Mouse (Mus musculus) lung, embryonic 14.5 days (tissue): ENCODE data around the gene Cbfa2t2. TPM values are rescaled to one million over a fixed set of nuclear protein-coding genes. Genes with fewer than 3 reads are reported as not detected.
A peak's percentile ranks its signal among the peaks of the same experiment; 100 is the strongest.

ENCODE experiments used
- ATAC-seq: fragments of 200-750 bp; cut with Nextera tagmentation; 2 replicates; pipeline ENCODE4 v1.8.0; 2017; ENCODE audit warnings: mild to moderate bottlenecking, moderate TSS enrichment, moderate library complexity; ENCODE audit not compliant: insufficient read depth
- DNase-seq: peaks from one replicate; pipeline ENCODE4 v3.0.0-alpha.2; 2015
- H3K27ac ChIP-seq: fragments of 300-500 bp; sonication (generic); 2 replicates; pipeline ENCODE4 v1.5.1; 2014; ENCODE audit warnings: low read depth, mild to moderate bottlenecking, moderate library complexity
- H3K27me3 ChIP-seq: fragments of 300-500 bp; sonication (generic); 2 replicates; pipeline ENCODE4 v1.6.1; 2014; ENCODE audit warnings: low read length, control low read depth; ENCODE audit not compliant: insufficient read depth
- H3K36me3 ChIP-seq: fragments of 300-500 bp; sonication (generic); 2 replicates; pipeline ENCODE4 v1.6.1; 2014; ENCODE audit warnings: control low read depth; ENCODE audit not compliant: insufficient read depth
- H3K4me1 ChIP-seq: fragments of 300-500 bp; sonication (generic); 2 replicates; pipeline ENCODE4 v1.6.1; 2014; ENCODE audit warnings: antibody characterized with exemption, control low read depth; ENCODE audit not compliant: insufficient read depth
- H3K4me2 ChIP-seq: fragments of 300-500 bp; sonication (generic); 2 replicates; pipeline ENCODE4 v1.6.1; 2014; ENCODE audit warnings: mild to moderate bottlenecking
- H3K4me3 ChIP-seq: fragments of 300-500 bp; sonication (generic); 2 replicates; pipeline ENCODE4 v1.5.1; 2014; ENCODE audit warnings: low read depth, low read length
- H3K9ac ChIP-seq: fragments of 300-500 bp; sonication (generic); 2 replicates; pipeline ENCODE4 v1.6.1; 2014
- H3K9me3 ChIP-seq: fragments of 300-500 bp; sonication (generic); 2 replicates; pipeline ENCODE4 v1.6.1; 2016; ENCODE audit warnings: low read depth, low read length, control low read depth
- CTCF ChIP-seq: IDR thresholded peaks from 2 replicates; pipeline ENCODE4 v1.5.1; 2016; ENCODE audit warnings: antibody characterized with exemption, low read depth
- WGBS: fragments of 180-500 bp; shearing (Covaris S2); extraction: QIAGEN DNeasy Blood & Tissue Kit; methylation state at CpG from one replicate; pipeline ENCODE4 v1.1.7; 2014; 5-methylcytosine and 5-hydroxymethylcytosine counted together
- polyA plus RNA-seq: library from polyadenylated mRNA; unstranded; fragments of >200 nt; fragmentation: Nextera tagmentation; extraction: Ambion mirVana; gene quantifications from 2 replicates; pipeline ENCODE4 v1.2.1, GENCODE M21; 2014

The Cbfa2t2 gene
- polyA plus RNA-seq, 1 experiment from 2014 or later, result 39.8 TPM

GRCm38 (mm10) chr2:154548688-154549087, 112.4 kb downstream of the Cbfa2t2 start:
- DNase-seq, result peak; percentile 38

GRCm38 (mm10) chr2:154549127-154549885, 113.0 kb downstream of the Cbfa2t2 start:
- 2% methylated on average over 48 of the region's 48 CpGs for WGBS
- TF ChIP-seq CTCF, result no peak

More at GRCm38 (mm10) chr2:154548688-154549087, 112.4 kb downstream of the Cbfa2t2 start:
- Histone ChIP-seq H3K4me1 (peaks cover 17% of the 10 kb centered on the region), H3K27ac (no peak overlapping the region), H3K4me2 (peak overlapping the region; percentile 90; the same call in 1 of the 2 replicates), H3K4me3 (no peak overlapping the region), H3K9ac (no peak overlapping the region), H3K9me3 (no peaks in the 10 kb centered on the region), H3K27me3 (peaks cover 27% of the 10 kb centered on the region), H3K36me3 (0 out of 2 replicates have a peak, but pooled peaks cover 3% of the 10 kb centered on the region)
- TF ChIP-seq CTCF, result no peak
- ATAC-seq, result no peak
- 57% methylated on average over 3 of the region's 3 CpGs for WGBS

GRCm38 (mm10) chr2:154549886-154550189, 113.6 kb downstream of the Cbfa2t2 start:
- 15% methylated on average over 20 of the region's 20 CpGs for WGBS
- ATAC-seq, result no peak
- Histone ChIP-seq H3K27me3 (peaks cover 27% of the 10 kb centered on the region), H3K9ac (no peak overlapping the region), H3K27ac (no peak overlapping the region), H3K4me1 (peaks cover 17% of the 10 kb centered on the region), H3K4me3 (peak overlapping the region; percentile 39), H3K4me2 (peak overlapping the region; percentile 90), H3K9me3 (no peaks in the 10 kb centered on the region), H3K36me3 (0 out of 2 replicates have a peak, but pooled peaks cover 3% of the 10 kb centered on the region)
- no peak for DNase-seq
- TF ChIP-seq CTCF, result no peak

More at GRCm38 (mm10) chr2:154549127-154549885, 113.0 kb downstream of the Cbfa2t2 start:
- H3K4me1 ChIP-seq, result peaks cover 17% of the 10 kb centered on the region
- no peaks in the 10 kb centered on the region for H3K9me3 ChIP-seq
- peak overlapping the region; percentile 39 for H3K4me3 ChIP-seq
- H3K9ac ChIP-seq, result peak overlapping the region; percentile 42
- peak overlapping the region; percentile 90 for H3K4me2 ChIP-seq
- H3K27me3 ChIP-seq, result peaks cover 27% of the 10 kb centered on the region
- ATAC-seq (peak; percentile 76), DNase-seq (peak; percentile 90)
- H3K27ac ChIP-seq, result no peak overlapping the region; the same call in 1 of the 2 replicates
- 0 out of 2 replicates have a peak, but pooled peaks cover 3% of the 10 kb centered on the region for H3K36me3 ChIP-seq

- Histone ChIP-seq H3K27me3 (peaks cover 27% of the 10 kb centered on the region), H3K4me3 (no peak overlapping the region), H3K4me2 (no peak overlapping the region), H3K36me3 (0 out of 2 replicates have a peak, but pooled peaks cover 2% of the 10 kb centered on the region), H3K27ac (no peak overlapping the region), H3K9me3 (no peaks in the 10 kb centered on the region), H3K4me1 (peaks cover 17% of the 10 kb centered on the region), H3K9ac (no peak overlapping the region)
- WGBS, result 67% methylated on average over 2 of the region's 2 CpGs
- no peak for DNase-seq
- ATAC-seq, result no peak
- TF ChIP-seq CTCF, result no peak
Measured at GRCm38 (mm10) chr2:154550937-154551336, 114.7 kb downstream of the Cbfa2t2 start.

GRCm38 (mm10) chr2:154551476-154551875, 115.2 kb downstream of the Cbfa2t2 start, which contains the start of gene Actl10:
Actl10 (plus strand) TSS chr2:154551776.
- ATAC-seq, result no peak
- no peak for TF ChIP-seq CTCF
- WGBS, result 81% methylated on average over 4 of the region's 4 CpGs
- no peak for DNase-seq
- Histone ChIP-seq H3K27me3 (peaks cover 27% of the 10 kb centered on the region), H3K9me3 (no peaks in the 10 kb centered on the region), H3K4me3 (no peak within 1 kb of the TSS), H3K4me2 (peak within 1 kb of the TSS; percentile 54), H3K9ac (no peak within 1 kb of the TSS), H3K4me1 (peaks cover 17% of the 10 kb centered on the region), H3K36me3 (no peaks in the 10 kb centered on the region), H3K27ac (no peak within 1 kb of the TSS)

- peak overlapping the region; percentile 54 for H3K4me2 ChIP-seq
- peaks cover 27% of the 10 kb centered on the region for H3K27me3 ChIP-seq
- H3K36me3 ChIP-seq, result no peaks in the 10 kb centered on the region
- no peaks in the 10 kb centered on the region for H3K9me3 ChIP-seq
- H3K4me3 ChIP-seq, result no peak overlapping the region
- DNase-seq (peak; percentile 30), ATAC-seq (peak; percentile 9; the same call in 1 of the 2 replicates)
- 0 out of 2 replicates have a peak, but pooled peaks have one; percentile 1 for TF ChIP-seq CTCF
- H3K27ac ChIP-seq, result no peak overlapping the region
- no peak overlapping the region for H3K9ac ChIP-seq
- WGBS, result 26% methylated on average over 21 of the region's 21 CpGs
- peaks cover 17% of the 10 kb centered on the region for H3K4me1 ChIP-seq
Measured at GRCm38 (mm10) chr2:154551927-154552326, 115.6 kb downstream of the Cbfa2t2 start.

GRCm38 (mm10) chr2:154552424-154552907, 116.2 kb downstream of the Cbfa2t2 start:
- H3K4me3 ChIP-seq, result no peak overlapping the region
- H3K9me3 ChIP-seq, result no peaks in the 10 kb centered on the region
- peak; percentile 81 for DNase-seq
- H3K9ac ChIP-seq, result no peak overlapping the region
- H3K4me2 ChIP-seq, result peak overlapping the region; percentile 54
- WGBS, result 20% methylated on average over 27 of the region's 27 CpGs
- TF ChIP-seq CTCF, result peak; percentile 81
- H3K4me1 ChIP-seq, result peaks cover 23% of the 10 kb centered on the region
- H3K27me3 ChIP-seq, result peaks cover 27% of the 10 kb centered on the region
- H3K27ac ChIP-seq, result no peak overlapping the region
- ATAC-seq, result peak; percentile 48
- no peaks in the 10 kb centered on the region for H3K36me3 ChIP-seq
